Mouse (Mus musculus): ENCODE results near the gene Nup62.

- no peak for TF ChIP-seq CTCF (IDR thresholded peaks at IDR 0.05; ENCODE audit: control insufficient read depth, insufficient read depth, insufficient replicate concordance, low read depth, low read length)
- no peak for TF ChIP-seq POLR2A (IDR thresholded peaks at IDR 0.05; ENCODE audit: control insufficient read depth, low read depth, low read length)
These were observed 23.2 kb downstream of the Nup62 start for GRCm38 (mm10) chr7:44839171-44839490.

Measured in testis, adult 2 months (tissue).